Mouse (Mus musculus): Measurements from ENCODE around the gene Rgs6. TPM values are rescaled to one million over a fixed set of nuclear protein-coding genes. Genes with fewer than 3 reads are reported as not detected.

Gene Rgs6
- polyA plus RNA-seq, 1 experiment: 0.14 TPM

GRCm38 (mm10) chr12:82799892-82800291, 211.8 kb downstream of the Rgs6 start:
- no peaks in the 10 kb centered on the region for H3K4me1 ChIP-seq (ENCODE audit: control insufficient read depth, insufficient read depth, insufficient read length)
- H3K27me3 ChIP-seq (ENCODE audit: control insufficient read depth, insufficient read depth, low read length): no peaks in the 10 kb centered on the region
- no peak for DNase-seq (ENCODE audit: low read depth in 1 of 2, low spot score in 2 of 2)
- WGBS: 83% methylated on average over 6 of the region's 6 CpGs
- no peaks in the 10 kb centered on the region for H3K36me3 ChIP-seq (ENCODE audit: control insufficient read depth, insufficient read depth, low read length)
- H3K27ac ChIP-seq (ENCODE audit: insufficient read depth, low read length): no peak overlapping the region
- H3K4me3 ChIP-seq (ENCODE audit: extremely low read depth, insufficient read depth, insufficient read length): no peak overlapping the region
- TF ChIP-seq POLR2A (IDR thresholded peaks at IDR 0.05; ENCODE audit: low read depth, low read length): no peak
- no peak for TF ChIP-seq CTCF (IDR thresholded peaks at IDR 0.05; ENCODE audit: extremely low read depth, insufficient read depth, insufficient read length, insufficient replicate concordance)

GRCm38 (mm10) chr12:82801736-82802135, 213.6 kb downstream of the Rgs6 start:
- Histone ChIP-seq H3K27ac (ENCODE audit: insufficient read depth, low read length) (no peak overlapping the region), H3K27me3 (ENCODE audit: control insufficient read depth, insufficient read depth, low read length) (no peaks in the 10 kb centered on the region), H3K4me1 (ENCODE audit: control insufficient read depth, insufficient read depth, insufficient read length) (no peaks in the 10 kb centered on the region), H3K4me3 (ENCODE audit: extremely low read depth, insufficient read depth, insufficient read length) (no peak overlapping the region), H3K36me3 (ENCODE audit: control insufficient read depth, insufficient read depth, low read length) (no peaks in the 10 kb centered on the region)
- WGBS: 86% methylated on average over 6 of the region's 6 CpGs
- no peak for DNase-seq (ENCODE audit: low read depth in 1 of 2, low spot score in 2 of 2)
- TF ChIP-seq POLR2A (IDR thresholded peaks at IDR 0.05; ENCODE audit: low read depth, low read length) (no peak), CTCF (IDR thresholded peaks at IDR 0.05; ENCODE audit: extremely low read depth, insufficient read depth, insufficient read length, insufficient replicate concordance) (no peak)

GRCm38 (mm10) chr12:82802711-82803110, 214.6 kb downstream of the Rgs6 start:
- WGBS: 91% methylated on average over 5 of the region's 5 CpGs
- no peak for DNase-seq (ENCODE audit: low read depth in 1 of 2, low spot score in 2 of 2)
- Histone ChIP-seq H3K4me1 (ENCODE audit: control insufficient read depth, insufficient read depth, insufficient read length) (no peaks in the 10 kb centered on the region), H3K27me3 (ENCODE audit: control insufficient read depth, insufficient read depth, low read length) (no peaks in the 10 kb centered on the region), H3K27ac (ENCODE audit: insufficient read depth, low read length) (no peak overlapping the region), H3K36me3 (ENCODE audit: control insufficient read depth, insufficient read depth, low read length) (no peaks in the 10 kb centered on the region), H3K4me3 (ENCODE audit: extremely low read depth, insufficient read depth, insufficient read length) (no peak overlapping the region)
- TF ChIP-seq POLR2A (IDR thresholded peaks at IDR 0.05; ENCODE audit: low read depth, low read length) (no peak), CTCF (IDR thresholded peaks at IDR 0.05; ENCODE audit: extremely low read depth, insufficient read depth, insufficient read length, insufficient replicate concordance) (no peak)

- H3K27me3 ChIP-seq (ENCODE audit: control insufficient read depth, insufficient read depth, low read length): no peaks in the 10 kb centered on the region
Measured at GRCm38 (mm10) chr12:82805167-82805566, 217.1 kb downstream of the Rgs6 start.

GRCm38 (mm10) chr12:82810631-82811030, 222.5 kb downstream of the Rgs6 start:
- H3K27me3 ChIP-seq (ENCODE audit: control insufficient read depth, insufficient read depth, low read length): no peaks in the 10 kb centered on the region
- H3K4me1 ChIP-seq (ENCODE audit: control insufficient read depth, insufficient read depth, insufficient read length): no peaks in the 10 kb centered on the region
- H3K27ac ChIP-seq (ENCODE audit: insufficient read depth, low read length): no peak overlapping the region

More at GRCm38 (mm10) chr12:82805167-82805566, 217.1 kb downstream of the Rgs6 start:
- 85% methylated on average over 4 of the region's 4 CpGs for WGBS
- Histone ChIP-seq H3K4me1 (ENCODE audit: control insufficient read depth, insufficient read depth, insufficient read length) (no peaks in the 10 kb centered on the region), H3K4me3 (ENCODE audit: extremely low read depth, insufficient read depth, insufficient read length) (no peak overlapping the region), H3K27ac (ENCODE audit: insufficient read depth, low read length) (no peak overlapping the region), H3K36me3 (ENCODE audit: control insufficient read depth, insufficient read depth, low read length) (no peaks in the 10 kb centered on the region)
- TF ChIP-seq CTCF (IDR thresholded peaks at IDR 0.05; ENCODE audit: extremely low read depth, insufficient read depth, insufficient read length, insufficient replicate concordance): no peak
- TF ChIP-seq POLR2A (IDR thresholded peaks at IDR 0.05; ENCODE audit: low read depth, low read length): no peak
- DNase-seq (ENCODE audit: low read depth in 1 of 2, low spot score in 2 of 2): no peak

GRCm38 (mm10) chr12:82815982-82816381, 227.9 kb downstream of the Rgs6 start:
- no peak for DNase-seq (ENCODE audit: low read depth in 1 of 2, low spot score in 2 of 2)
- Histone ChIP-seq H3K27me3 (ENCODE audit: control insufficient read depth, insufficient read depth, low read length) (no peaks in the 10 kb centered on the region), H3K36me3 (ENCODE audit: control insufficient read depth, insufficient read depth, low read length) (no peaks in the 10 kb centered on the region), H3K4me1 (ENCODE audit: control insufficient read depth, insufficient read depth, insufficient read length) (no peaks in the 10 kb centered on the region), H3K27ac (ENCODE audit: insufficient read depth, low read length) (no peak overlapping the region), H3K4me3 (ENCODE audit: extremely low read depth, insufficient read depth, insufficient read length) (no peak overlapping the region)
- WGBS: 94% methylated on average over 2 of the region's 2 CpGs
- TF ChIP-seq CTCF (IDR thresholded peaks at IDR 0.05; ENCODE audit: extremely low read depth, insufficient read depth, insufficient read length, insufficient replicate concordance): no peak
- TF ChIP-seq POLR2A (IDR thresholded peaks at IDR 0.05; ENCODE audit: low read depth, low read length): no peak

More at GRCm38 (mm10) chr12:82810631-82811030, 222.5 kb downstream of the Rgs6 start:
- no peak overlapping the region for H3K4me3 ChIP-seq (ENCODE audit: extremely low read depth, insufficient read depth, insufficient read length)
- no peak for DNase-seq (ENCODE audit: low read depth in 1 of 2, low spot score in 2 of 2)
- no peaks in the 10 kb centered on the region for H3K36me3 ChIP-seq (ENCODE audit: control insufficient read depth, insufficient read depth, low read length)
- TF ChIP-seq POLR2A (IDR thresholded peaks at IDR 0.05; ENCODE audit: low read depth, low read length) (no peak), CTCF (IDR thresholded peaks at IDR 0.05; ENCODE audit: extremely low read depth, insufficient read depth, insufficient read length, insufficient replicate concordance) (no peak)
- WGBS: 92% methylated on average over 3 of the region's 3 CpGs

GRCm38 (mm10) chr12:82819328-82819727, 231.2 kb downstream of the Rgs6 start:
- H3K36me3 ChIP-seq (ENCODE audit: control insufficient read depth, insufficient read depth, low read length): no peaks in the 10 kb centered on the region
- H3K4me3 ChIP-seq (ENCODE audit: extremely low read depth, insufficient read depth, insufficient read length): no peak overlapping the region
- DNase-seq (ENCODE audit: low read depth in 1 of 2, low spot score in 2 of 2): no peak
- no peaks in the 10 kb centered on the region for H3K27me3 ChIP-seq (ENCODE audit: control insufficient read depth, insufficient read depth, low read length)
- no peaks in the 10 kb centered on the region for H3K4me1 ChIP-seq (ENCODE audit: control insufficient read depth, insufficient read depth, insufficient read length)
- 80% methylated on average over 6 of the region's 6 CpGs for WGBS
- H3K27ac ChIP-seq (ENCODE audit: insufficient read depth, low read length): no peak overlapping the region
- TF ChIP-seq POLR2A (IDR thresholded peaks at IDR 0.05; ENCODE audit: low read depth, low read length) (no peak), CTCF (IDR thresholded peaks at IDR 0.05; ENCODE audit: extremely low read depth, insufficient read depth, insufficient read length, insufficient replicate concordance) (no peak)

All from spleen, adult 2 months (tissue).